Mouse (Mus musculus) urinary bladder, adult 2 months (tissue): ENCODE data around the gene Defb3. TPM values are rescaled to one million over a fixed set of nuclear protein-coding genes. Genes with fewer than 3 reads are reported as not detected.
"Not testable (repeated sequence)": the region's sequence is repeated elsewhere in the genome, so short reads cannot be mapped to it uniquely, and the experiment has no call there.

ENCODE experiments used
- DNase-seq: peaks from one replicate; pipeline ENCODE4 v3.0.0; 2022; ENCODE audit warnings: low spot score
- polyA plus RNA-seq: library from polyadenylated mRNA; depleted of rRNA; stranded (reverse); fragments of >200 nt; gene quantifications from 2 replicates; pipeline ENCODE4 v1.2.3, GENCODE M21; 2012; rRNA removed

Defb3 gene
- not detected in 2 replicates for polyA plus RNA-seq

DNA sequence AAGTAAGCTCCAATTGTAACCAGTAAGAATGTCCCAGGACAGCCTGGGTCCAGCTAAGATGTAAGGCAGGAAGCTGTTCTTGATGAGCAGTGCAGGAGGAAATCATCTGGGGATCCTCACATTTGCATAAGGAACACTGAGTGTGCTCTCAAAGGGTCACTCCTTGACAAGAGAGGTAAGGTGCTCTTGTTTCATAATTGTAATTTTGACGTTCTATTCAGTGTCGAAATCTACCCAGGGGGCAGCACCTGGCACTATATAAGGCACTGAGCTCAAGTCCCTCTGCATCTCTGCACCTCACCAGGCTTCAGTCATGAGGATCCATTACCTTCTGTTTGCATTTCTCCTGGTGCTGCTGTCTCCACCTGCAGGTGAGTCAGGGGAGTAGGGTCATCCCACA lies at the start of gene Defb3:
Gene Defb3, plus strand, starts transcription at position 301 of the 400 bp plus-strand sequence.
- DNase-seq = not testable (repeated sequence)

DNA sequence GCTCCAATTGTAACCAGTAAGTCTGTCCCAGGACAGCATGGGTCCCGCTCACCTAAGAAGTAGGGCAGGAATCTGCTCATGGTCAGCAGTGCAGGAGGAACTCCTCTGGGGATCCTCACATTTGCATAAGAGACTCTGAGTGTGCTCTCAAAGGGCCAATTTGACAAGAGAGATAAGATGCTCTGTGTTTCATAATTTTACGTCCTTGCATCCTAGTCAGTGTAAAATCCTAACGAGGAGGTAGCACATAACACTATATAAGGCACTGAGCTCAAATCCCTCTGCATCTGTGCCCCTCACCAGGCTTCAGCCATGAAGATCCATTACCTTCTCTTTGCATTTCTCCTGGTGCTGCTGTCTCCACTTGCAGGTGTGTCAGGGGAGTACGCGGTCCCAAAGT lies 45.9 kb upstream of the Defb3 start, which contains the start of gene Defb5:
Gene Defb5, plus strand, starts transcription at position 301 of the 400 bp plus-strand sequence.
- no peak for DNase-seq

DNA sequence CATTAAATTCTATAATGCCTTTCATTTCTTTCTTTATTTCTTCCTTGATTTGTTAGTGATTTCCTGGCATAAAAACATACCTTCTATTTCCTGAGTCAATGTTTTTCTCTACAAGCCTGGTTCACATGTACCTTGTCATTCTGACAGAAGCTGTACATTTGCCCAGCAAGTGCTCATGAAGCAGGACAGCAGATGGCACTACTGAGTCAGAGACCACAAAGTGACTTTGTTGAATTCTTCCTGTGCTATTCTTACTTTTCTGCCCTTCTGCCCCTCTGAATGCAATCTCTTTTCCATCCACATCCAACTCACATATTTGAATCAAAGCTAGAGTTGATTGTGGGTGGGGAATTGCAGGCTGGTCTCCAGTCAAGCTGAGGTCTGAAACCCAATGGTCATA lies 35.0 kb upstream of the Defb3 start:
- DNase-seq = no peak

DNA sequence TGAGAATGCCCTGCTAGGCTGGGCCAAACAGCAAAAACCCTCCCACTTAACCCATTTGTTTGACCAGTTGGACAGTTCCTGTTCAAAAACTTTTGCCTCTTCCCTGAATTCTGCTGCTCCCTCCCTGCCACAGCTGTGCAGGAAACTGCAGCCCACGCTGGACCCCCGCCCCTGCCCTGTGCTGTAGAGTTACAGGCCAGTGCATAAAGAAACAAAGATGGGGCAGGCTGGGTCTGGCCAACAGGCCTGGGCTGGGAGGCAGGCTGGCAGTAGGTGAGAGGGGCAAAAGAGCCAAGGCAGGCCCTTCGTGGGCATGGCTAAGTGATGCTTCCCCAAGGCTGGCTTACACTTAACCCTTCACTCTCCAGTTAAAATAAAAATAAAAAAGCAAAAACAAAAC lies 33.5 kb upstream of the Defb3 start:
- no peak for DNase-seq

DNA sequence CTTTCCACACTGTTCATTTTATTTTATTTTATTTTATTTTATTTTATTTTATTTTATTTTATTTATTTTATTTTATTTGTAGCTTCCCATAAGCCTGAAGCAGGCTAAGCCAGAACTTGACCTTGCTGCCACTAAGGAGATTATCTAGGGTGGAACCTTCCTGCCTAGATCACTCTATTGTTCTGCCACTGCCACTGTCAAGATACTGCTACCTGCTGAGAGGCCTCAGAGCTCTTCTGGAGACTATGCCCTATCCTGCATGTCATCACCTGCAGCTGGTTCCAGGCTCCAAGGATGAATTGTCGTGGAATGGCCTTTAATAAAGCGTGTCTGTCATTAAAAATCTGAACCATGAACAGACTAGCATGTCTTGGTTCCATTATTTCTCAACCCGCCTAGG lies 5.2 kb downstream of the Defb3 start:
- DNase-seq = not testable (repeated sequence)

DNA sequence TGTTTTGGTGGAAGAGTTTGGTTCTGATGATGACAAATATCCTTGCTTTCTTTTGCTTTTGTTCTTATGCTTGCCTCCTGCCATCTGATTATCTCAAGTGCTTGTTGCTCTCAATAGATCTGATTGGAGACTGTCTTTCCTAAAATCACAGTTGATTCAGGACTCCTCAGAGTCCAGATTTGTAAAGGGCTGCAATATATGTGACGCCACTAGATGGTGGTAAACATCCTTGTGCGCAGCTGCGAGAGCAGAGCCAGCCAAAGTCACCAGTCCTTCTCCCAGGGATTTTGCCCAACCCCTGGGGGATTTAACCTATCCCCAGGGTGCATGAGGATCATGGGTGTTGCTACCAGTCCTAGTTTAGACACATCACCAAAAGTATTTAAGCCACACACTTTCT lies 38.7 kb downstream of the Defb3 start:
- DNase-seq = no peak

Other genes with a start within 250 kb of the Defb3 start
- not detected in 2 replicates for gene Defb39, start 228.6 kb upstream of the Defb3 start, polyA plus RNA-seq
- gene Defb12, start 178.5 kb upstream of the Defb3 start, polyA plus RNA-seq = not detected in 2 replicates
- gene Defb34, start 169.6 kb upstream of the Defb3 start, polyA plus RNA-seq = not detected in 2 replicates
- not detected in 2 replicates for gene Gm45826, start 152.6 kb upstream of the Defb3 start, polyA plus RNA-seq
- gene Defb14, start 99.0 kb upstream of the Defb3 start, polyA plus RNA-seq = not detected in 2 replicates
- gene Defb4, start 94.7 kb upstream of the Defb3 start, polyA plus RNA-seq = not detected in 2 replicates
- gene Defb6, start 67.9 kb upstream of the Defb3 start, polyA plus RNA-seq = not detected in 2 replicates
- not detected in 2 replicates for gene Defb46, start 53.4 kb upstream of the Defb3 start, polyA plus RNA-seq
- not detected in 2 replicates for gene Defb5, start 45.8 kb upstream of the Defb3 start, polyA plus RNA-seq
- not detected in 2 replicates for gene Defb8, start 154.2 kb downstream of the Defb3 start, polyA plus RNA-seq
- gene Defb7, start 201.7 kb downstream of the Defb3 start, polyA plus RNA-seq = not detected in 2 replicates